Mouse (Mus musculus): ENCODE measurements around the gene Tsc22d4. TPM values are rescaled to one million over a fixed set of nuclear protein-coding genes. Genes with fewer than 3 reads are reported as not detected.

Tsc22d4 gene
- total and polyA plus RNA-seq, 2 experiments from 2014 or later: 157 to 320 TPM

DNA sequence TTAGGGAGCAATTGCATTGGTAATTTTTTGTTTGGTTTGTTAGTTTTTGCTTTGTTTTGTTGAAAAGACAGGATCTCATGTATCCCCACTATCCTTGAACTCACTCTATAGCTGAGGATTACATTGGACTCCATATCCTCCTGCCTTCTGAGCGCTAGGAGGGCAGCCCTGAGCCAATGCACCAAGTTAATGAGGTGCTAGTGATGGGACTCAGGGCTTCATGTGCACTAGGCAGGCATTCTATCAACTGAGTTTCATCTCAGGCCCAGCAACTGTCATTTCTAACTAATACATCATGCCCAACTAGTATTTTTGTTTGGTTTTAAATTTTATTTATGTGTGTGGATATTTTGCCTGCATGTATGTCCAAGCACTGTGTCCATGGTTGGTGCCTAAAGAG lies 60.6 kb downstream of the Tsc22d4 start:
- Histone ChIP-seq H3K4me2 (ENCODE audit: low read depth, low read length, poor library complexity, severe bottlenecking) (no peak overlapping the region), H3K36me3 (ENCODE audit: insufficient read depth, low read length) (no peaks in the 10 kb centered on the region), H3K27ac (ENCODE audit: low read depth, low read length) (no peak overlapping the region), H3K4me1 (ENCODE audit: insufficient read depth, low read length) (no peaks in the 10 kb centered on the region), H3K9ac (replicated peaks; ENCODE audit: low read length, poor library complexity, severe bottlenecking) (no peak overlapping the region), H3K27me3 (ENCODE audit: insufficient read depth, low read length) (no peaks in the 10 kb centered on the region), H3K4me3 (ENCODE audit: low read depth, low read length) (no peak overlapping the region), H3K9me3 (ENCODE audit: low read length) (no peaks in the 10 kb centered on the region)
- no peak for DNase-seq (ENCODE audit: low spot score)
- no peak for ATAC-seq (ENCODE audit: low FRiP score)
- TF ChIP-seq CTCF (IDR thresholded peaks at IDR 0.05): no peak
- 94% methylated on average over 1 of the region's 1 CpGs for WGBS

DNA sequence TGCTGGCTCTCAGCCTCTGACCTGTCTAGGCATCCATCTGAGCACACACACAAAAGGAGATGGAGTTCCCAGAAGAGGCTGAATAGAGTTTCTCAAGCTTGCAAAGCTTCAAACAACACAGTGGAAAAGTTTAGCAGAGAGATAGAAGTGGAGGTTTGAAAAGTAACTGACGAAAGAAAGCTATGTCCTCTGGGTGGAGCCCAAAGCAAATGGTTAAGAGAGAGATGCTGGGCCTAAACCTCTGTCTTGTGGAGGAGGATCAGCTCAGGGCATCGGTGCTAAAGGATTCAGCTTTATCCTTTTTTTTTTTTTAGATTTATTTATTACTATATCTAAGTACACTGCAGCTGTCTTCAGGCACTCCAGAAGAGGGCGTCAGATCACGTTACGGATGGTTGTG lies 62.8 kb downstream of the Tsc22d4 start:
- H3K27ac ChIP-seq (ENCODE audit: low read depth, low read length): no peak overlapping the region
- H3K36me3 ChIP-seq (ENCODE audit: insufficient read depth, low read length): no peaks in the 10 kb centered on the region; the same call in 1 of the 2 replicates
- ATAC-seq (ENCODE audit: low FRiP score) (no peak), DNase-seq (ENCODE audit: low spot score) (no peak)
- TF ChIP-seq CTCF (IDR thresholded peaks at IDR 0.05): no peak
- no peak overlapping the region for H3K4me2 ChIP-seq (ENCODE audit: low read depth, low read length, poor library complexity, severe bottlenecking)
- H3K4me3 ChIP-seq (ENCODE audit: low read depth, low read length): no peak overlapping the region
- H3K9me3 ChIP-seq (ENCODE audit: low read length): no peaks in the 10 kb centered on the region
- no peak overlapping the region for H3K9ac ChIP-seq (replicated peaks; ENCODE audit: low read length, poor library complexity, severe bottlenecking)
- no peaks in the 10 kb centered on the region for H3K4me1 ChIP-seq (ENCODE audit: insufficient read depth, low read length)
- no peaks in the 10 kb centered on the region for H3K27me3 ChIP-seq (ENCODE audit: insufficient read depth, low read length)
- WGBS: 82% methylated on average over 5 of the region's 5 CpGs

GRCm38 (mm10) chr5:137817466-137818222 lies 72.1 kb downstream of the Tsc22d4 start:
- no peak for ATAC-seq (ENCODE audit: low FRiP score)
- no peak for DNase-seq (ENCODE audit: low spot score)
- no peak overlapping the region for H3K27ac ChIP-seq (ENCODE audit: low read depth, low read length)
- H3K4me3 ChIP-seq (ENCODE audit: low read depth, low read length): no peak overlapping the region
- no peak for TF ChIP-seq CTCF (IDR thresholded peaks at IDR 0.05)
- no peaks in the 10 kb centered on the region for H3K36me3 ChIP-seq (ENCODE audit: insufficient read depth, low read length)
- H3K9me3 ChIP-seq (ENCODE audit: low read length): no peaks in the 10 kb centered on the region
- no peaks in the 10 kb centered on the region for H3K27me3 ChIP-seq (ENCODE audit: insufficient read depth, low read length)
- H3K4me1 ChIP-seq (ENCODE audit: insufficient read depth, low read length): no peaks in the 10 kb centered on the region
- H3K9ac ChIP-seq (replicated peaks; ENCODE audit: low read length, poor library complexity, severe bottlenecking): no peak overlapping the region
- 73% methylated on average over 4 of the region's 4 CpGs for WGBS
- no peak overlapping the region for H3K4me2 ChIP-seq (ENCODE audit: low read depth, low read length, poor library complexity, severe bottlenecking)

Other genes with a start within 250 kb of the Tsc22d4 start
- gene Pop7, start 243.2 kb upstream of the Tsc22d4 start, total RNA-seq (2014; rRNA removed): 73.2 and 95.3 TPM in 2 replicates
- gene Pop7, start 243.2 kb upstream of the Tsc22d4 start, polyA plus RNA-seq (2015; fragmentation: Nextera tagmentation; extraction: Ambion mirVana): 91.5 and 95.6 TPM in 2 replicates
- gene Gigyf1, start 227.2 kb upstream of the Tsc22d4 start, total RNA-seq (2014; rRNA removed): 23.6 and 30.8 TPM in 2 replicates
- 16.3 and 17.8 TPM in 2 replicates for gene Gigyf1, start 227.2 kb upstream of the Tsc22d4 start, polyA plus RNA-seq (2015; fragmentation: Nextera tagmentation; extraction: Ambion mirVana)
- gene Epo, start 212.5 kb upstream of the Tsc22d4 start, total RNA-seq (2014; rRNA removed): not detected in 2 replicates
- gene Epo, start 212.5 kb upstream of the Tsc22d4 start, polyA plus RNA-seq (2015; fragmentation: Nextera tagmentation; extraction: Ambion mirVana): not detected in 2 replicates
- 1,154 and 1,456 TPM in 2 replicates for gene Gnb2, start 212.2 kb upstream of the Tsc22d4 start, total RNA-seq (2014; rRNA removed)
- gene Gnb2, start 212.2 kb upstream of the Tsc22d4 start, polyA plus RNA-seq (2015; fragmentation: Nextera tagmentation; extraction: Ambion mirVana): 590 and 632 TPM in 2 replicates
- gene Actl6b, start 192.2 kb upstream of the Tsc22d4 start, total RNA-seq (2014; rRNA removed): 248 and 270 TPM in 2 replicates
- gene Actl6b, start 192.2 kb upstream of the Tsc22d4 start, polyA plus RNA-seq (2015; fragmentation: Nextera tagmentation; extraction: Ambion mirVana): 264 and 287 TPM in 2 replicates
- 22.3 and 29.6 TPM in 2 replicates for gene Tfr2, start 175.9 kb upstream of the Tsc22d4 start, total RNA-seq (2014; rRNA removed)
- gene Tfr2, start 175.9 kb upstream of the Tsc22d4 start, polyA plus RNA-seq (2015; fragmentation: Nextera tagmentation; extraction: Ambion mirVana): 21.7 and 22.7 TPM in 2 replicates
- 17.7 and 18.5 TPM in 2 replicates for gene Mospd3, start 144.7 kb upstream of the Tsc22d4 start, total RNA-seq (2014; rRNA removed)
- gene Mospd3, start 144.7 kb upstream of the Tsc22d4 start, polyA plus RNA-seq (2015; fragmentation: Nextera tagmentation; extraction: Ambion mirVana): 70.5 and 71.3 TPM in 2 replicates
- gene Pcolce, start 131.9 kb upstream of the Tsc22d4 start, total RNA-seq (2014; rRNA removed): 18.6 and 19.4 TPM in 2 replicates
- 16.7 and 19.6 TPM in 2 replicates for gene Pcolce, start 131.9 kb upstream of the Tsc22d4 start, polyA plus RNA-seq (2015; fragmentation: Nextera tagmentation; extraction: Ambion mirVana)
- 0.28 TPM in 1 of 2 replicates, not detected in the other for gene Fbxo24, start 116.7 kb upstream of the Tsc22d4 start, total RNA-seq (2014; rRNA removed)
- gene Fbxo24, start 116.7 kb upstream of the Tsc22d4 start, polyA plus RNA-seq (2015; fragmentation: Nextera tagmentation; extraction: Ambion mirVana): 0.09 and 0.10 TPM in 2 replicates
- 13.1 and 14.5 TPM in 2 replicates for gene Lrch4, start 116.6 kb upstream of the Tsc22d4 start, total RNA-seq (2014; rRNA removed)
- gene Lrch4, start 116.6 kb upstream of the Tsc22d4 start, polyA plus RNA-seq (2015; fragmentation: Nextera tagmentation; extraction: Ambion mirVana): 13.1 and 15.9 TPM in 2 replicates
- 0.99 and 4.1 TPM in 2 replicates for gene Gm20605, start 116.6 kb upstream of the Tsc22d4 start, total RNA-seq (2014; rRNA removed)
- 4.4 and 6.5 TPM in 2 replicates for gene Gm20605, start 116.6 kb upstream of the Tsc22d4 start, polyA plus RNA-seq (2015; fragmentation: Nextera tagmentation; extraction: Ambion mirVana)
- gene Sap25, start 104.4 kb upstream of the Tsc22d4 start, total RNA-seq (2014; rRNA removed): 3.3 and 4.9 TPM in 2 replicates
- gene Sap25, start 104.4 kb upstream of the Tsc22d4 start, polyA plus RNA-seq (2015; fragmentation: Nextera tagmentation; extraction: Ambion mirVana): 3.2 TPM in 2 replicates
- 1.2 TPM in 1 of 2 replicates, not detected in the other for gene Irs3, start 100.0 kb upstream of the Tsc22d4 start, total RNA-seq (2014; rRNA removed)
- 0.27 and 0.37 TPM in 2 replicates for gene Irs3, start 100.0 kb upstream of the Tsc22d4 start, polyA plus RNA-seq (2015; fragmentation: Nextera tagmentation; extraction: Ambion mirVana)
- gene Agfg2, start 61.0 kb upstream of the Tsc22d4 start, total RNA-seq (2014; rRNA removed): 20.4 and 28.1 TPM in 2 replicates
- gene Agfg2, start 61.0 kb upstream of the Tsc22d4 start, polyA plus RNA-seq (2015; fragmentation: Nextera tagmentation; extraction: Ambion mirVana): 15.5 and 16.9 TPM in 2 replicates
- 230 and 261 TPM in 2 replicates for gene Nyap1, start 4.1 kb upstream of the Tsc22d4 start, total RNA-seq (2014; rRNA removed)
- 47.0 and 50.1 TPM in 2 replicates for gene Nyap1, start 4.1 kb upstream of the Tsc22d4 start, polyA plus RNA-seq (2015; fragmentation: Nextera tagmentation; extraction: Ambion mirVana)
- gene Ppp1r35, start 33.1 kb downstream of the Tsc22d4 start, total RNA-seq (2014; rRNA removed): 32.5 and 42.1 TPM in 2 replicates
- gene Ppp1r35, start 33.1 kb downstream of the Tsc22d4 start, polyA plus RNA-seq (2015; fragmentation: Nextera tagmentation; extraction: Ambion mirVana): 38.8 and 47.8 TPM in 2 replicates
- 40.8 and 46.0 TPM in 2 replicates for gene Mepce, start 41.9 kb downstream of the Tsc22d4 start, total RNA-seq (2014; rRNA removed)
- 16.1 and 17.6 TPM in 2 replicates for gene Mepce, start 41.9 kb downstream of the Tsc22d4 start, polyA plus RNA-seq (2015; fragmentation: Nextera tagmentation; extraction: Ambion mirVana)
- 5.8 and 7.7 TPM in 2 replicates for gene Zcwpw1, start 42.1 kb downstream of the Tsc22d4 start, total RNA-seq (2014; rRNA removed)
- gene Zcwpw1, start 42.1 kb downstream of the Tsc22d4 start, polyA plus RNA-seq (2015; fragmentation: Nextera tagmentation; extraction: Ambion mirVana): 9.0 and 9.4 TPM in 2 replicates
- gene Pilra, start 90.6 kb downstream of the Tsc22d4 start, total RNA-seq (2014; rRNA removed): not detected in 2 replicates
- 0.09 and 0.29 TPM in 2 replicates for gene Pilra, start 90.6 kb downstream of the Tsc22d4 start, polyA plus RNA-seq (2015; fragmentation: Nextera tagmentation; extraction: Ambion mirVana)
- gene Pilrb1, start 112.4 kb downstream of the Tsc22d4 start, total RNA-seq (2014; rRNA removed): not detected in 2 replicates
- gene Pilrb1, start 112.4 kb downstream of the Tsc22d4 start, polyA plus RNA-seq (2015; fragmentation: Nextera tagmentation; extraction: Ambion mirVana): not detected in 2 replicates
- gene Pilrb2, start 126.1 kb downstream of the Tsc22d4 start, total RNA-seq (2014; rRNA removed): not detected in 2 replicates
- 0.16 TPM in 1 of 2 replicates, not detected in the other for gene Pilrb2, start 126.1 kb downstream of the Tsc22d4 start, polyA plus RNA-seq (2015; fragmentation: Nextera tagmentation; extraction: Ambion mirVana)
- not detected in 2 replicates for gene Cyp3a13, start 175.9 kb downstream of the Tsc22d4 start, total RNA-seq (2014; rRNA removed)
- gene Cyp3a13, start 175.9 kb downstream of the Tsc22d4 start, polyA plus RNA-seq (2015; fragmentation: Nextera tagmentation; extraction: Ambion mirVana): not detected in 2 replicates
- 2.6 and 3.8 TPM in 2 replicates for gene Gjc3, start 217.4 kb downstream of the Tsc22d4 start, total RNA-seq (2014; rRNA removed)
- 1.3 and 1.5 TPM in 2 replicates for gene Gjc3, start 217.4 kb downstream of the Tsc22d4 start, polyA plus RNA-seq (2015; fragmentation: Nextera tagmentation; extraction: Ambion mirVana)
- gene Azgp1, start 235.8 kb downstream of the Tsc22d4 start, total RNA-seq (2014; rRNA removed): not detected in 2 replicates
- not detected in 2 replicates for gene Azgp1, start 235.8 kb downstream of the Tsc22d4 start, polyA plus RNA-seq (2015; fragmentation: Nextera tagmentation; extraction: Ambion mirVana)

Data from midbrain, postnatal 0 days (tissue).